Mouse (Mus musculus): Measurements from ENCODE around the gene Supt7l.
A peak's percentile ranks its signal among the peaks of the same experiment; 100 is the strongest.
"Not testable (repeated sequence)": the region's sequence is repeated elsewhere in the genome, so short reads cannot be mapped to it uniquely, and the experiment has no call there.

Supt7l gene

GRCm38 (mm10) chr5:31527707-31528106 is at the start of gene Supt7l:
Supt7l (minus strand) TSS chr5:31527807.
- DNase-seq (ENCODE audit: low spot score), result not testable (repeated sequence)

- no peak for DNase-seq (ENCODE audit: low spot score)
Observed at GRCm38 (mm10) chr5:31576539-31576975, 49.0 kb upstream of the Supt7l start.

GRCm38 (mm10) chr5:31573722-31574121 is 46.1 kb upstream of the Supt7l start:
- DNase-seq (ENCODE audit: low spot score), result no peak

GRCm38 (mm10) chr5:31571023-31571608 is 43.5 kb upstream of the Supt7l start:
- no peak for DNase-seq (ENCODE audit: low spot score)

GRCm38 (mm10) chr5:31567951-31568657 is 40.5 kb upstream of the Supt7l start:
- no peak for DNase-seq (ENCODE audit: low spot score)

GRCm38 (mm10) chr5:31566457-31566856 is 38.9 kb upstream of the Supt7l start:
- DNase-seq (ENCODE audit: low spot score), result no peak

GRCm38 (mm10) chr5:31566026-31566425 is 38.4 kb upstream of the Supt7l start:
- no peak for DNase-seq (ENCODE audit: low spot score)

GRCm38 (mm10) chr5:31564976-31565375 is 37.4 kb upstream of the Supt7l start:
- no peak for DNase-seq (ENCODE audit: low spot score)

GRCm38 (mm10) chr5:31563905-31564304 is 36.3 kb upstream of the Supt7l start:
- no peak for DNase-seq (ENCODE audit: low spot score)

- peak; percentile 92 for DNase-seq (ENCODE audit: low spot score)
Observed at GRCm38 (mm10) chr5:31563496-31563895, 35.9 kb upstream of the Supt7l start.

- no peak for DNase-seq (ENCODE audit: low spot score)
Observed at GRCm38 (mm10) chr5:31562036-31562666, 34.5 kb upstream of the Supt7l start.

GRCm38 (mm10) chr5:31560352-31560751 is 32.7 kb upstream of the Supt7l start:
- no peak for DNase-seq (ENCODE audit: low spot score)

GRCm38 (mm10) chr5:31559401-31559800 is 31.8 kb upstream of the Supt7l start:
- DNase-seq (ENCODE audit: low spot score), result no peak

GRCm38 (mm10) chr5:31535228-31535627 is 7.6 kb upstream of the Supt7l start:
- peak; percentile 7 for DNase-seq (ENCODE audit: low spot score)

- no peak for DNase-seq (ENCODE audit: low spot score)
Observed at GRCm38 (mm10) chr5:31528560-31528959, 953 bp upstream of the Supt7l start.

- DNase-seq (ENCODE audit: low spot score), result peak; percentile 5
Observed at GRCm38 (mm10) chr5:31527117-31527680, 408 bp downstream of the Supt7l start.

- peak; percentile 88 for DNase-seq (ENCODE audit: low spot score)
Observed at GRCm38 (mm10) chr5:31526354-31527116, 1.1 kb downstream of the Supt7l start, which contains the start of gene Slc4a1ap. Slc4a1ap (plus strand) TSS chr5:31526995.

- no peak for DNase-seq (ENCODE audit: low spot score)
Observed at GRCm38 (mm10) chr5:31520556-31520955, 7.1 kb downstream of the Supt7l start.

GRCm38 (mm10) chr5:31512481-31512880 is 15.1 kb downstream of the Supt7l start:
- DNase-seq (ENCODE audit: low spot score), result no peak

- DNase-seq (ENCODE audit: low spot score), result no peak
Observed at GRCm38 (mm10) chr5:31504843-31505242, 22.8 kb downstream of the Supt7l start.

- peak; percentile 97 for DNase-seq (ENCODE audit: low spot score)
Observed at GRCm38 (mm10) chr5:31494513-31495297, 32.9 kb downstream of the Supt7l start, which contains the start of gene Gpn1. Gpn1 (plus strand) TSS chr5:31494741.
